Mouse (Mus musculus): ENCODE measurements around the gene Myo1a.

The Myo1a gene

DNA sequence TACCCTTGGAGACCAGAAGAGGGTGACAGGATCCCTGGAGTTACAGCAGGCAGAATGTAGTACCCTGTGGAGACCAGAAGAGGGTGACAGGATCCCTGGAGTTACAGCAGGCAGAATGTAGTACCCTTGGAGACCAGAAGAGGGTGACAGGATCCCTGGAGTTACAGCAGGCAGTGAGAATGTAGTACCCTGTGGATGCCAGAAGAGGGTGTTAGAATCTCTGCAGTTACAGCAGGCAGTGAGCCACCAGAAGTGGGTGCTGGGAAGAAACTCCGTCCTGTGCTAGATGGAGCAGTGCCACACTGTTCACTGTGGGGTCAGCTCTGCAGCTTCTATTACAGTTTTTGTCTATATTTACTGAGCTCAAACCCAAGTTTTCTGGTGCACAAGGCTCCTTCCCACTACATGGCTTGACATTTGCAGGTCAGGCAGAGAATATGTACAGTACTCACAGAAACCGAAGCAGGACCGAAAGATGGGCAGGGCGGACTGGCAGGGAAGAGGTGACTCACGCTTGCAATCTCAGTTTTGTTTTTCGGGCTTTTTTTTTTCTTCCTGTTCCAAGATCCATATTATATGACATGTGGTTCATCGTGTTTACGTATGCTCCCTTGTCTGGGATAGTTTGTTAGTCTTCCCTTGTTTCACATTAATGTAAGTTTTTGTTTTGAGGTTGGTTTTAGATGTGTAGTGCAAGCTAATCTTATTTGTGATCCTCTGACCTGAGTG is 30.0 kb upstream of the Myo1a start:
- peak; percentile 83 for DNase-seq (ENCODE audit: low spot score)

- DNase-seq (ENCODE audit: low spot score): no peak
Observed at GRCm38 (mm10) chr10:127675859-127676398, 29.0 kb upstream of the Myo1a start.

GRCm38 (mm10) chr10:127676691-127677548 is 28.1 kb upstream of the Myo1a start:
- peak; percentile 99 for DNase-seq (ENCODE audit: low spot score)

- peak; percentile 90 for DNase-seq (ENCODE audit: low spot score)
Observed at GRCm38 (mm10) chr10:127677591-127678336, 27.2 kb upstream of the Myo1a start.

GRCm38 (mm10) chr10:127679208-127679607 is 25.8 kb upstream of the Myo1a start:
- no peak for DNase-seq (ENCODE audit: low spot score)

DNA sequence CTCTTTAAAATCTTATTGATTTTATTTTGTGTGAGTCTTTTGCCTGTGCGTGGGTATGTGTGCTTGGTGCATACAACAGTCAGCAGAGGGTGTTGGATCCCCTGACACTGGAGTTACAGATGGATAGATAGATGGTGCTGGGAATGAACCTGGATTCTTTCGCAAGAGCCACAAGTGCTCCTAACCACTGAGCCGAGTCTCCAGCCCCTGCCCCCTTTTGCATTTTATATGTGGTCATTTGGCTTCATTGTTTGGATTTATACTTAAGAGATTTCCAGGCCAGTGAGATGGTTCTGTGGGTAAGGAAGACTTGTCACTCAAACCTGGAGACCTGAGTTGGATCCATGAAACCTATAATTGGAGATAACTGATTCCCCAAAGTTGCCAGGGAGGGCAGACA is 25.1 kb upstream of the Myo1a start:
- DNase-seq (ENCODE audit: low spot score): no peak

- DNase-seq (ENCODE audit: low spot score): no peak
Observed at GRCm38 (mm10) chr10:127682886-127683285, 22.1 kb upstream of the Myo1a start.

- no peak for DNase-seq (ENCODE audit: low spot score)
Observed at GRCm38 (mm10) chr10:127691053-127691452, 13.9 kb upstream of the Myo1a start.

GRCm38 (mm10) chr10:127694636-127695035 is 10.3 kb upstream of the Myo1a start:
- DNase-seq (ENCODE audit: low spot score): peak; percentile 63

- no peak for DNase-seq (ENCODE audit: low spot score)
Observed at GRCm38 (mm10) chr10:127695775-127696174, 9.2 kb upstream of the Myo1a start.

DNA sequence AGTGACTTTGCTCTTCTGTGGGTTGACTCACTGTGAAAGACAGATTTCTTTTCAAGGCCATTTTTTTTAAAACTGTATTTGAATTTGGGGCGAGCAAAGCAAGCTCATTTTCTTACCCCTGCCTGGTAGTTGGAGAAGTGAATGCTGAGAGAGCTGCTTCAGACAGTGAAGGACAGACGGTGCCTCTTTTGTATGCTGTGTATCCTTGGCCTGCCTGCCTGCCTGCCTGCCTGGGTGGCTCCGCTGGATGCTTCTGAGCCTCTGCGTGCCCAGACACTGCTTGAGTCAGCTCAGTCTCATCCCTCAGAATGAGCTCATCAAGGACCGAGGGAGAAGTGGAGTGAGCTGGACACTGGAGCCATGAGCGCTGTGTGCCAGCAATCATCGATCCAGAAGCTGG is 6.0 kb upstream of the Myo1a start:
- DNase-seq (ENCODE audit: low spot score): no peak

- DNase-seq (ENCODE audit: low spot score): peak; percentile 58
Observed at GRCm38 (mm10) chr10:127703299-127703698, 1.7 kb upstream of the Myo1a start.

- DNase-seq (ENCODE audit: low spot score): no peak
Observed at GRCm38 (mm10) chr10:127704293-127704692, 677 bp upstream of the Myo1a start.

DNA sequence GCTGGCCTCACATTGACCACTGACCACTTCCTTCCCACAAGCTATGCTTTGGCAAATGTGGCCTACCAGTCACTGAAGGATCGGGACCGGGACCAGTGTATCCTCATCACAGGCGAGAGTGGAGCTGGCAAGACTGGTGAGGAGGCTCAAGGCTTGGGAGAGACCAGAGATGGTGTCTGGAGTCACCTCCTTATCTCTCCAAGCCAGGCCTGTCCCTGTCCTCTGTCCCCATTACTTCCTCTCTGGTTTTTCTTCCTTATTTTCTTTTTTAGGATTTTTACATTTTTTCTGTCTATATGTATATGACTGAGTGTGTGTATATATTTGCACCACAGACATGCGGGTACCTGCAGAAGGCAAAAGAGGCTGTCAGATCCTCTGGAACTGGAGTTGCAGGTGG is 813 bp downstream of the Myo1a start:
- DNase-seq (ENCODE audit: low spot score): no peak

DNA sequence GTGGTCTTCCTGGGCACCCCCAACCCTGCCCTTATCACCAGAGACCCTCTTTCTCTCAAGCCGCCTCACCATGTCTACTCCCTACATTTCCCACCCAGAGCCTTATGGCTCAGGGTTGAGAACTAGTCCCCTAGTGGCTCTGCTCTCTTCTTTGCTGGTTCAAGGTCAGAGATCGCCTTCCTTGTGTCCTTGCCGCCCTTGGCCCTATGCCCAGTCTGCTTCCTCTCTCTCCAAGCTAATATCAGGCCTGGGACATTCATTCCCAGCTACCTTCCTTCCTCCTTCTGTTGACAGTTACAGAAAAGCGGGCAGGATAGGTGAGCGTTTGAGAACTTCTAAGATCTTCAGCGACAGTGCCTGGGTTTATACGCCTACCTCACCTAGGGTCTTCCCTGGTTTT is 2.8 kb downstream of the Myo1a start:
- no peak for DNase-seq (ENCODE audit: low spot score)

DNA sequence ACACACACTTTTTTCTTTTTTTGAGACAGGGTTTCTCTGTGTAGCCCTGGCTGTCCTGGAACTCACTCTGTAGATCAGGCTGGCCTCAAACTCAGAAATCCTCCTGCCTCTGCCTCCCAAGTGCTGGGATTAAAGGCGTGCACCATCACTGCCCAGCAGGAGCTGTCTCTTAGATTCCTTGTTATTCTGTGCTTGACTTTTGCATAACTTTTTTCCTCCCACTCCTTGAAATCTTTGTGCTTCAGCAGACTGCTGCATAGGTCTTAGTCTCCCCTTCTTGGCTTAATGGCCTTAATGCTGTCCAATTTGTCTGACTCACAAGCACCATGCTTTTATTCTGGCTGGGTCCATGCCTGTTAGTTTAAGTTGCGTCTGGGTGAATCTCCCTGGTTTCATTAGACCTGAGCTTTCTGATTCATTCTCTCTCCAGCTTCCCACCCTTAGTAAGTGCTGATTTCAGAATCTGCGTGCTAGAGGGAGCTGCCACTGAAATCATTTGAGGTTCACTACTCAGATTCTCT is 3.9 kb downstream of the Myo1a start:
- no peak for DNase-seq (ENCODE audit: low spot score)

GRCm38 (mm10) chr10:127710331-127710730 is 5.4 kb downstream of the Myo1a start:
- no peak for DNase-seq (ENCODE audit: low spot score)

- no peak for DNase-seq (ENCODE audit: low spot score)
Observed at GRCm38 (mm10) chr10:127712736-127713135, 7.8 kb downstream of the Myo1a start.

GRCm38 (mm10) chr10:127721671-127722418 is 16.9 kb downstream of the Myo1a start:
- DNase-seq (ENCODE audit: low spot score): no peak

GRCm38 (mm10) chr10:127724178-127724577 is 19.2 kb downstream of the Myo1a start, which contains the start of gene Tac2:
TSS of gene Tac2 (plus strand) at chr10:127724478.
- DNase-seq (ENCODE audit: low spot score): no peak

DNA sequence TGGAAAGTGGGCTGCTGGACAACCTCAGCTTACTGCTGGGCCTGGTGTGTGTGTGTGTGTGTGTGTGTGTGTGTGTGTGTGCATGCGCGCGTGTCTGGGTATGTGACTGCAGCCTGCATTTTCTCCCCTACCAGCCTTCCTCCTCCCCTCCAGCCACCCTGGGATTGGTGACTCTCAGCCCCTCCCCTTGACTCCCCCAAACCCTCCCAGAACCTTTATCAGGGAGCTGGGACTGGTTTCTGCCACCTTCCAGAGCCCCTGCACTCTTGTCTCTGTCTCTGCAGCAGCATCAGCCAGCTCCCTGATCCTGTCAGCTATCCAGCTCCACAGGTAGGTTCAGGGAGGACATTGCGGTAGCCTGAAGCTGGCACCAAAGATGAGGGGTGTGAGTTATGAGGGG is 20.2 kb downstream of the Myo1a start:
- no peak for DNase-seq (ENCODE audit: low spot score)

Data from embryo, embryonic 10.5 days (tissue).